Mouse (Mus musculus): ENCODE measurements around the gene Rtf2. TPM values are rescaled to one million over a fixed set of nuclear protein-coding genes. Genes with fewer than 3 reads are reported as not detected.

Gene Rtf2
- polyA plus RNA-seq, 1 experiment = 56.1 TPM

DNA sequence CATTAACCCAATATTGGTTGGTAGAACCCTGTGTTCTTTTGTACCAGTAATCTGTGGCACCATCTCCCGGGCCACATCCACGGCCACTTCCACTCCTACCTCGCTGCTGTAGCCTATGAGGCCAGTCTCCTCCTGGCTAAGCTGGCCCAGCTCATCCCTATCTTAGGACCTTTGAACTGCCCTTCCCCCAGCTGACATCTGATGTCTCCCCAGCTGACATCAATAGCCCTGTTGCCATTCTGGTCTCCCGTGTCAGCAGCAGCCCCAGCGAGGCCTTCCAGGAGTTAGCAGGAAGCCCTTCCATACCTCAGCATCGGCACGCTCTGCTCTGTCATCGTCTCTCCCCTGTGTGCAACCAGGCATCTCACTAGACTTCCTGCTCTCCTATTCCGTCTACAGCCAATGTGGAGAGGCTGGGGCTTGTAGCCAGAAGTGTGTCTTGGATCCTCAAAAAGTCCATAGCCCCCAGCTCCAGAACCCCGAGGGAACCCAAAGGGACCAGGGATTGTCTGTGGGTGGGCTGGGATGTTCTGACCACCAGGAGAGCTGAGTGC lies 36.4 kb downstream of the Rtf2 start:
- Histone ChIP-seq H3K36me3 (ENCODE audit: control insufficient read depth, insufficient read depth) (no peaks in the 10 kb centered on the region), H3K4me3 (ENCODE audit: insufficient read depth, poor library complexity, severe bottlenecking) (no peak overlapping the region), H3K27me3 (ENCODE audit: control insufficient read depth, insufficient read depth, insufficient read length) (peaks cover 5% of the 10 kb centered on the region), H3K79me3 (ENCODE audit: low read depth) (no peaks in the 10 kb centered on the region), H3K79me2 (ENCODE audit: control insufficient read depth, insufficient read depth) (no peaks in the 10 kb centered on the region), H3ac (ENCODE audit: control insufficient read depth, insufficient read length, low read depth) (no peak overlapping the region)
- TF ChIP-seq MAX (IDR thresholded peaks at IDR 0.05) = no peak
- no peak for TF ChIP-seq CEBPB (IDR thresholded peaks at IDR 0.05; ENCODE audit: low read depth)
- TF ChIP-seq MYOD1 (IDR thresholded peaks at IDR 0.05; ENCODE audit: control insufficient read depth, insufficient read length, low read depth) = no peak
- TF ChIP-seq FOSL1 (IDR thresholded peaks at IDR 0.05; ENCODE audit: insufficient read depth, low read length, poor library complexity, severe bottlenecking) = no peak
- no peak for TF ChIP-seq CTCF (IDR thresholded peaks at IDR 0.05; ENCODE audit: control insufficient read depth, insufficient read depth, insufficient read length)

DNA sequence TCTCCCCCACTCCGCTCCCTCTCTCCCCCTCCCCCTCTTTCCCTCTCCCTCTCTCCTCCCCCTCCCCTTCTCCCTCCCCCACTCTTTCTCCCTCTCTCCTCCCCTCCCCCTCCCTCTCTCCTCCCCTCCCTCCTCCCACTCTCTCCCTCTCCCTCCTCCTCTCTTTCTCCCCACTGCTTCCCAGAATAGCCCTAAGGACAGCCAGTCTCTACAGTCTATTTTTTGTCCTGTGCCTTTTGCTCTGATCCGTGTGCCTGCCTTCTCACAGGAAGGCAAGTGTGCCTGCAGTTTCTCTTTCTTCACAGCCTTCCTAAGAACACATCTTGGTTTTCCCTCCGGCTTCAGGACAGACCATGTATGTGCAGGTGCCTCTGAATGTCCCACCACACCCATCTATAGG lies 37.0 kb downstream of the Rtf2 start:
- H3K36me3 ChIP-seq (ENCODE audit: control insufficient read depth, insufficient read depth) = no peaks in the 10 kb centered on the region
- peaks cover 11% of the 10 kb centered on the region for H3K27me3 ChIP-seq (ENCODE audit: control insufficient read depth, insufficient read depth, insufficient read length)
- no peaks in the 10 kb centered on the region for H3K79me3 ChIP-seq (ENCODE audit: low read depth)
- H3K4me3 ChIP-seq (ENCODE audit: insufficient read depth, poor library complexity, severe bottlenecking) = no peak overlapping the region
- no peak overlapping the region for H3ac ChIP-seq (ENCODE audit: control insufficient read depth, insufficient read length, low read depth)
- no peaks in the 10 kb centered on the region for H3K79me2 ChIP-seq (ENCODE audit: control insufficient read depth, insufficient read depth)
- TF ChIP-seq CEBPB (IDR thresholded peaks at IDR 0.05; ENCODE audit: low read depth) (no peak), USF1 (IDR thresholded peaks at IDR 0.05; ENCODE audit: low read depth) (no peak), CTCF (IDR thresholded peaks at IDR 0.05; ENCODE audit: control insufficient read depth, insufficient read depth, insufficient read length) (no peak), MYOD1 (IDR thresholded peaks at IDR 0.05; ENCODE audit: control insufficient read depth, insufficient read length, low read depth) (no peak), MAX (IDR thresholded peaks at IDR 0.05) (no peak), MYOG (IDR thresholded peaks at IDR 0.05; ENCODE audit: control insufficient read depth, extremely low read depth, insufficient read length) (no peak), FOSL1 (IDR thresholded peaks at IDR 0.05; ENCODE audit: insufficient read depth, low read length, poor library complexity, severe bottlenecking) (no peak)

DNA sequence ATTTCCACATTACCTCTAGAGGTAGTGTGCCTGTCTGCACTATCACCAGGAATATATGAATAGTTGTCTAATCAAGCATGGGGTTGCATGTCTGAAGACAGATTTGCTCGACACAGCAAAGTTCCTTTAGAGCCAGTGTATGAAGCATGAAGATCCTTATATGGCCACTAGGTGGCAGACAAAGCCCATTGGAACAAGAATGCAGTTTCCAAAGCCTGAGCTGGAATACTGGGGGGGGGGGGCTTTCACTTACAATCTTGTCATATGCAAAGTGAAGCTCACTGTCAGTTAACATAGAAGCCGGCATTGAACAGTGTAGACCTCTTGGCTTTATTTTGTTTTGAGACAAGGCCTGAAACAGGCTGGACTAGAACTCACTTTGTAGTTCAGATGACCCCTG lies 37.5 kb downstream of the Rtf2 start:
- Histone ChIP-seq H3ac (ENCODE audit: control insufficient read depth, insufficient read length, low read depth) (no peak overlapping the region), H3K79me3 (ENCODE audit: low read depth) (no peaks in the 10 kb centered on the region), H3K79me2 (ENCODE audit: control insufficient read depth, insufficient read depth) (no peaks in the 10 kb centered on the region), H3K4me3 (ENCODE audit: insufficient read depth, poor library complexity, severe bottlenecking) (no peak overlapping the region), H3K36me3 (ENCODE audit: control insufficient read depth, insufficient read depth) (no peaks in the 10 kb centered on the region), H3K27me3 (ENCODE audit: control insufficient read depth, insufficient read depth, insufficient read length) (peaks cover 13% of the 10 kb centered on the region)
- peak; percentile 9 for TF ChIP-seq CTCF (IDR thresholded peaks at IDR 0.05; ENCODE audit: control insufficient read depth, insufficient read depth, insufficient read length)
- no peak for TF ChIP-seq FOSL1 (IDR thresholded peaks at IDR 0.05; ENCODE audit: insufficient read depth, low read length, poor library complexity, severe bottlenecking)

DNA sequence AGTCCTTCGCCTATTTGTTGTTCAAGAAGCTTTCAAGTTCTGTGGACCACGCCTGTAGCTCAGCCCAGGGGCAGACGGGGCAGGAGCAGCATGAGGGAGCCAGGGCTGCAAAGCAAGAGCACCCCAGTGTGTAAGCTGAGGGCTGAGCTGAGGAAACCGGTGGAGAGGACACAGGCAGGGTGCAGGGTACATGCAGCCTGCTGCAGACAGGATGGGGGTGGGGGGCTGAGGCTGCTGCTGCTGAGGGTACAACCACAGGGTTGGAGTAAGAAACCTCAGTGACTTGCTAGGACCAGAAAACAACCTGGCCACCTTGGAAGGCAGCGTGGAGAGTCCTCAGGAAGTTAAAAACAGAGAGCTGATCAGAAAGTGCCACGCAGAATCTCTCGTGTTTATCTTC lies 39.9 kb downstream of the Rtf2 start:
- no peak overlapping the region for H3K4me3 ChIP-seq (ENCODE audit: insufficient read depth, poor library complexity, severe bottlenecking)
- H3K79me3 ChIP-seq (ENCODE audit: low read depth) = no peaks in the 10 kb centered on the region
- no peak for TF ChIP-seq USF1 (IDR thresholded peaks at IDR 0.05; ENCODE audit: low read depth)
- no peaks in the 10 kb centered on the region for H3K79me2 ChIP-seq (ENCODE audit: control insufficient read depth, insufficient read depth)
- H3ac ChIP-seq (ENCODE audit: control insufficient read depth, insufficient read length, low read depth) = no peak overlapping the region
- H3K27me3 ChIP-seq (ENCODE audit: control insufficient read depth, insufficient read depth, insufficient read length) = peaks cover 16% of the 10 kb centered on the region
- no peaks in the 10 kb centered on the region for H3K36me3 ChIP-seq (ENCODE audit: control insufficient read depth, insufficient read depth)

DNA sequence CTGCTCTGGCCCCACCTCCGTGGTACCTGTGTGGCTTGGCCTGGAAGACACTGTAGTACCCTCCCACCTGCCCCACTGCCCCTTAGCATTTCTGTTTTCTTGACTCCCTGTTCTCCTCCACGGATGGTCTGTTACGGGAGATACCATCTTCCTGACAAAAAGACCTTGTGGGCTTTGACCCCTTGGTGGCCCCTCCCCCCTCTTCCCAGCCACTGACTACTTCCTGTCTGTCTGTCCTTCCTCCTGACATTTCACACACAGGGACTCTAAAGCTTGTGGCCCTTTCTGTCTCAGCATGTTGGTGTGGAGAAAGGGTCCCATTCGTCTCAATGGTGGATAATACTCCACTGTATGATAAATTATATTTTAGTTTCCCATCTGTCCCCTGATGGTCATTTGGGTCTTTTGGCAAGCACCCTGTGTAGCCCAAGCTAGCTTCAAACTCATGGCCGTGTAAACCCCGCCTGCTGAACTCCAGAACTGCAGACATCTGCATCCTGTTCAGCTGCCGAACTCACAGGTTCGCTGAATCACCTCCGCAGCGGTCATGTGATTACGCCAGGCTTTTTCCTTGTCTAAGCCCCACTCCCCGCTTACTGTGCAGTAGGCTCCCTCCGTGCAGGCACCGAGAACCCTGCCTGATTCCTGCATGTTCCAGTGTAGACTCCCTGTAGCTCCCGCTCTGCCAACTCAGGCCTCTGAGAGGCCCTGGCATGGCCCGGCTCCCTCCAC lies 41.5 kb downstream of the Rtf2 start:
- no peaks in the 10 kb centered on the region for H3K36me3 ChIP-seq (ENCODE audit: control insufficient read depth, insufficient read depth)
- H3K79me3 ChIP-seq (ENCODE audit: low read depth) = no peaks in the 10 kb centered on the region
- no peak overlapping the region for H3K4me3 ChIP-seq (ENCODE audit: insufficient read depth, poor library complexity, severe bottlenecking)
- peaks cover 18% of the 10 kb centered on the region for H3K27me3 ChIP-seq (ENCODE audit: control insufficient read depth, insufficient read depth, insufficient read length)
- H3ac ChIP-seq (ENCODE audit: control insufficient read depth, insufficient read length, low read depth) = no peak overlapping the region
- TF ChIP-seq USF1 (IDR thresholded peaks at IDR 0.05; ENCODE audit: low read depth) (no peak), CEBPB (IDR thresholded peaks at IDR 0.05; ENCODE audit: low read depth) (no peak), MYOD1 (IDR thresholded peaks at IDR 0.05; ENCODE audit: control insufficient read depth, insufficient read length, low read depth) (no peak), CTCF (IDR thresholded peaks at IDR 0.05; ENCODE audit: control insufficient read depth, insufficient read depth, insufficient read length) (no peak), MAX (IDR thresholded peaks at IDR 0.05) (no peak), FOSL1 (IDR thresholded peaks at IDR 0.05; ENCODE audit: insufficient read depth, low read length, poor library complexity, severe bottlenecking) (no peak), MYOG (IDR thresholded peaks at IDR 0.05; ENCODE audit: control insufficient read depth, extremely low read depth, insufficient read length) (no peak)
- no peaks in the 10 kb centered on the region for H3K79me2 ChIP-seq (ENCODE audit: control insufficient read depth, insufficient read depth)

DNA sequence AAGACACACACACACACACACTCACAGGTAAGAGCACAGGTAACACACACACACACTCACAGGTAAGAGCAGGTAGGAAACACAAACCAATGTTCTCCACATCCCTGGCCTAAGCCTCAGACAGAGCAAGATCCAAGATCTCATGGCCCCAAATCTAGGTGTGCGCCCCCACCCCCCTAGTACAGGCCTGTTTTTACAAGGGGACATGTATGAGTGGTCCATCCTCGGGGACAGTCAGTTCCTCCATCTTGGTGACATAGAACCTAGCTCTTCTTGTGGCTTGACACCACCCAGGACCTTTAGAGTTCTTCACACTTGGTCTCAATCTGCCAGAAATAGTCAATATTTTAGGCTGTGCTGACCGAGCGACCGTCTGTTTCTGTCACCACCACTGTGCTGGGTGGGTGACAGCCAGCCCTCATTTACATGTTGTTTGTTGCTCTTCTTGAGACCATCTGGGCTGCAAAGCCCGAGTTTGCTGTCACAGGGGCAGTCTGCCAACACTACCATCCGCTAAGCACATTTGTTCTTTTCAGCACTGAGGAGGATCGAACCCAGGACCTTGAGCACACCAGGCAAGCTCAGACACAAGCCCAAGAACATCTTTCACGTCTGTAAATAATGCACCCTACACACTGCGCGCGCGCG lies 43.5 kb downstream of the Rtf2 start:
- Histone ChIP-seq H3K27me3 (ENCODE audit: control insufficient read depth, insufficient read depth, insufficient read length) (peaks cover 26% of the 10 kb centered on the region), H3ac (ENCODE audit: control insufficient read depth, insufficient read length, low read depth) (no peak overlapping the region), H3K36me3 (ENCODE audit: control insufficient read depth, insufficient read depth) (no peaks in the 10 kb centered on the region), H3K4me3 (ENCODE audit: insufficient read depth, poor library complexity, severe bottlenecking) (no peak overlapping the region), H3K79me3 (ENCODE audit: low read depth) (no peaks in the 10 kb centered on the region), H3K79me2 (ENCODE audit: control insufficient read depth, insufficient read depth) (no peaks in the 10 kb centered on the region)
- no peak for TF ChIP-seq MAX (IDR thresholded peaks at IDR 0.05)
- no peak for TF ChIP-seq MYOD1 (IDR thresholded peaks at IDR 0.05; ENCODE audit: control insufficient read depth, insufficient read length, low read depth)
- no peak for TF ChIP-seq FOSL1 (IDR thresholded peaks at IDR 0.05; ENCODE audit: insufficient read depth, low read length, poor library complexity, severe bottlenecking)
- no peak for TF ChIP-seq CEBPB (IDR thresholded peaks at IDR 0.05; ENCODE audit: low read depth)
- no peak for TF ChIP-seq CTCF (IDR thresholded peaks at IDR 0.05; ENCODE audit: control insufficient read depth, insufficient read depth, insufficient read length)
- TF ChIP-seq USF1 (IDR thresholded peaks at IDR 0.05; ENCODE audit: low read depth) = no peak
- TF ChIP-seq MYOG (IDR thresholded peaks at IDR 0.05; ENCODE audit: control insufficient read depth, extremely low read depth, insufficient read length) = no peak
